Mouse (Mus musculus): Measurements from ENCODE around the gene Adamts9.

Adamts9 gene

DNA sequence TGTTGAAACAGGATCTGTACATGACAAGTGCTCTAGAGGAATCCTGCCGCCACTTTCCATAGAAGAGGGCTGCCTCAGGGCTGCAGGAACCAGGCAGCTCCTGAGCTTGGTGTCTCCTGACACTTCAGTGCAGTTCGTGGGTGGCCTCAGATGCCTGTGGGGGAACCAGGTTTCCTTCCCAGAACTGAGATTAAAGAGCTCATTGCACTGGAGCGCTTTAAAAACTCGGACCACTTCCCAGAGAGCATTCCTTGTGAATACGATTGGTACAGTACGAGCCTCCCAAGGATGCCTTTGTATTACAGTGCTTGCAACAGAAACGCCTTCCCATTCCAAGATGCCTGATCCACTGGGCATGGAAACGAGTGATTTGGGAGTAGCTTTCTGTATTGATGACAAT, 18.8 kb downstream of the Adamts9 start:
- DNase-seq (ENCODE audit: low spot score): no peak

- DNase-seq (ENCODE audit: low spot score): no peak
These were observed 21.4 kb downstream of the Adamts9 start for GRCm38 (mm10) chr6:92921843-92922242.

DNA sequence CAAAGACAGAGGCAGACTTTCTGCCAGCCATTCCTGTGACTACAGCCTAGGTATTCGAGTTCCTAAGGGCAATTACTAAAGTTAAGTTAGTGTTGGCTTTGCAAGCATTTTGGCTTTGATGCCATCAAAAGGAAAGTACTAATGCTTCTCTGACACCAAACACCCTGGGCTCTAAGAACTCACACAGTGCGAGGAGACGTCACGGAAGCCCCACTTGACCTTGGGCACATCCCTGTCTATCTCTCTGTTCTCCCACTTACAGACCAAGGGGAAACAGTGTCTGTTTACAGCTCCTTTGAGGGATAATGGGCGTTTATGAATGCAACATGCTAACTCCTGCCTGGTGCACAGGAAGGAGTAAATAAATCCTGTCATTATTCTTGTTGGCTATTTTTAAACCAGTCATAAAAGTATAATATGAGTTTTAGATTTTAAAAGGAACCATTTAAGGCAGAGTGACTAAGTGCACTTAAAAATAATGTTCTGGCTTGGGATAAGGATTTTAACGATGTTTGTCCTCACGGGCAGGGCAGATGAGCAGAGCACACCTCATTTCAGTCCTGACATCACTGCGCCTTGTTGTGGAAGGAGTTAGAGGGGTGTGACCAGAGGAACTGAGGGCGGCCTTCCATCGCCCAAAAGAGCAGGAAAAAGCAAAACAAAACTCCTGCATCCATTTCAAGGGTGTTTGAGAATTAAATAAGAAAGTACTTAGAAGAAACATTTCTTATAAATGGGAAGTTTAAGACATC, 22.2 kb downstream of the Adamts9 start:
- no peak for DNase-seq (ENCODE audit: low spot score)

- no peak for DNase-seq (ENCODE audit: low spot score)
These were observed 32.7 kb downstream of the Adamts9 start for GRCm38 (mm10) chr6:92910611-92911010.

- DNase-seq (ENCODE audit: low spot score): no peak
These were observed 33.9 kb downstream of the Adamts9 start for GRCm38 (mm10) chr6:92909361-92909760.

GRCm38 (mm10) chr6:92905922-92906321, 37.4 kb downstream of the Adamts9 start:
- DNase-seq (ENCODE audit: low spot score): no peak

DNA sequence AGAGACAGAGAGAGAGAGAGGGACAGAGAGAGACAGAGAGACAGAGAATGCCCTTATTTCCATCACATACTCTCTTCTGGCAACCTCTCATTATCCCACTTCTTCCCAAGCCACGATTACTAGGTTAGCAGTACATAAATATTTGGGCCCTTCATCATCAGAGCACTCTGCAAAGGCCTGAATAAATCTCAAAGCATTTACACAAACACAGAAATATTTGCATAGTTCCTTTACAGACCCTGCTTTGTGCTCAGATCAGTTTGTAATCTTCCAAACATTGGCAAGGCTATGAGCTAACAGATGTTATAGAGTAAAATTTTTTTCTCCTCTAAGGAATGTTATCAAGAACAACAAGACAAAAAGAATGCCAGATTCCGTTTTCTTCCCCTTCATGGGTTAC, 38.8 kb downstream of the Adamts9 start:
- DNase-seq (ENCODE audit: low spot score): no peak

DNA sequence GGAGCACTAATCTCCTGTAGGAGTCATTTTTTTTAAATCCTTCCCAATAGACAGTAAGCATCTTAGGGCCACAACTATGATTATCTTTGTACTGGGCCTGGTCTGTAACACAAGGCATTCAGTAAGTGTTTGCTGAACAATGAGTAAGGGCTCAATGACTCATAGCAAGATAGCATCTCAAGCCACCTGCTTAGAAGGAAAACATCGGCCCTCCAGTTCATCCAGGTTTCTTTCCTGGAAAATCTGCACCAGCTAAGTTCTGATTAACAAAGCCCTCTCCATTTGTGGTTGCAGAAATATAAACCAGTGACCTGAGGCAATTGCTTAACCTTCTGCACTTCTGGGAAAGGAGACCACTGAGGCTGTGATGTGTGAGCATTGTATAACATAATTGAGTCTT, 39.3 kb downstream of the Adamts9 start:
- no peak for DNase-seq (ENCODE audit: low spot score)

DNA sequence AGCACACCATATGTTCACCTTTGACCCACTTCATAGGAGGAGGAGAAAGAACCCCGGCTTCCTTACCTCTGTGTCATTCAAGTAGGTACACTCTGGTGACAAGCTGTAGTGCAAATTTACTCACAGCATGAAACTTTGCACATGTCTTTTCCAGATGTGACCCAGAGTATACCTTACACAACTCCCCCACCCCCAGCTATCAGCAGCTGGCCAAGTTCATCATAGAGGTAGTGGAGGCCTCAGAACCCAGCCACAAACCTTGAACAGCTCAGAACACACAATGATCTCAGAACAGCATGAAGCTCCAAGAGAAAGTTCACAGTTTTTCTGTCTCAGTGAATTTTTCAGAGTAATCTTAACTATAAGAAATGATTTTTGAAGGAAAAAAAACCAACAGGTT, 51.8 kb downstream of the Adamts9 start:
- no peak for DNase-seq (ENCODE audit: low spot score)

- no peak for DNase-seq (ENCODE audit: low spot score)
These were observed 60.0 kb downstream of the Adamts9 start for GRCm38 (mm10) chr6:92883131-92883900.

DNA sequence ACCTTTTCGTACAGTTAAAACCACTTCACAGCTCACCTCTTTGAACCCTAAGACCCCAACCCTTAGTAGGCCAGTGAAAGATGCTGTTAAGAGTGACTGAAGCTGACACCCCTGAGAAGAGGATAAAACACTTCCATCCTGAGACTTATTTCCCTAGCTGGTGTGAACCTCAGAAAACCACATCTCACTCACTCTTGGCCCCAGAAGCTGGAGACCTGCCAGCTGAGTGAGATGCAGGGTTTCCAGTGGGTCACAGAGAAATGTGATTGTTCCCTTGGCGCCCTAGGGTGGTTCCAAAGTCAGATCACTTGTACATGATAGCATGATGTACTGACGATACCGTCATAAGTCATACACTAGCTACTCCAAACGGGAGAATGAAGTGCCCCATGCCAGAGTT, 60.8 kb downstream of the Adamts9 start:
- DNase-seq (ENCODE audit: low spot score): no peak

DNA sequence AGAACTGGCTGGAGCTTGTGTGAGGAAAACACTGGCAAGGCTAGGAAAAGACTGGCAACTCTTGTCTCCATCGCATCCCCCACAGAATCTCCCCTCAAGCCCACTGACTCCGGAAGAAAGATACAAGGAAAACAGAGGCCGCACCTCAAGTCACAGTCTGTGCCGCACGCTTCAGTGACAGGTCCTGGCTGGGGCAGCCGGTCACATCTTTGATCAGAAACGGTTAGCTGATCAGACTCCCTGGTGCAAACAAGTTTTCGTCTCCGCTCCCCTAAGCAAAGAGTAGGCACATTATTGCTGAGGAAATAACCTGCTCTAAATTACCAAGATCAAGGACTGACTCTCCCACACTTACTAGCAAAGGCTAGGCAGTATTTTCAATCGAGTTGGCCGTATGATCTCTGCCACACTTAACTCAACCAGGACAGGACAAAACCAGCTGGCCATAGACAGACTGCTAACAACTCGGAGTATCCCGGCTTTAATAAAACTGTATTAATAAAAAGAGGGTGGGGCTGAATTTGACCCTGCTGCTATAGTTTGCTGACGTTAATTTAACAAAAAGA, 63.5 kb downstream of the Adamts9 start:
- no peak for DNase-seq (ENCODE audit: low spot score)

DNA sequence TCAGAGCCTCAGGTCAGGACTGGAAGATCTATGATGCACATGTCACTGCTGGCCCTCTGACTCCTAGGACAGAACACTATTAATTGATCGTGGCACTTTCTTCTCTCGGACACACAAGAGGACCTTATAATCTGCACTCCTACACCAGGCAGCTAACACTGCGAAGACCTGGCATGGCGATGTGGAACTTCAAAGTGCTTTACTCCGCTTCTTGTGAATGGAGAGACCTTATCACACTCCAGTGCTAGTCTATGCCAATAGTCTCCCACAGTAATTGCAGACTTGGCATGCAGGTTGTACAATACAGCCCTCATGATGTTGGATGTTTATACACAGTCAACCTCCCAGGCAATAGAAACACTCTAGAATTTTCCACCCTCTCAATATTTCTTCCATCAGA, 64.5 kb downstream of the Adamts9 start:
- no peak for DNase-seq (ENCODE audit: low spot score)

- DNase-seq (ENCODE audit: low spot score): no peak
These were observed 66.1 kb downstream of the Adamts9 start for GRCm38 (mm10) chr6:92877236-92877635.

- DNase-seq (ENCODE audit: low spot score): no peak
These were observed 67.2 kb downstream of the Adamts9 start for GRCm38 (mm10) chr6:92876121-92876520.

GRCm38 (mm10) chr6:92875340-92875739, 68.0 kb downstream of the Adamts9 start:
- DNase-seq (ENCODE audit: low spot score): no peak

DNA sequence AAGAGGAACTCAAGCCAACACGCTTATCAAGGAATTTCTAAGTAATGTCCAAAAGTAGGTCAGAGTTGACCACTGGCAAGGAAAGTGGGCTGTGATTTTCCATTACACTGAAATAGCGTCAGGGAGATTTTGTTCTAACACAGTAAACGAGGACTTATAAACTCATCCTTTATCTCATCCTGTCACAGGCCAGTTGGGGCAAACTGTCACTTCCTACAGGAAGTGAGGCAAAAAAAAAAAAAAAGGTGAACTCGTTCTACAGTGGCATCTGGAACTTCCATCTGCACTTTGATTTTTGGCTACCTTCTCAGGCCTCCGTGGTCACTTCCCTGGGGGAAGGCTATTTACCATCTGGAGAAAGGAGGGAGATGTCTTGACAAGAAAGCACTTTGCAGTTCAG, 68.4 kb downstream of the Adamts9 start:
- DNase-seq (ENCODE audit: low spot score): no peak

GRCm38 (mm10) chr6:92872766-92873165, 70.5 kb downstream of the Adamts9 start:
- DNase-seq (ENCODE audit: low spot score): no peak

DNA sequence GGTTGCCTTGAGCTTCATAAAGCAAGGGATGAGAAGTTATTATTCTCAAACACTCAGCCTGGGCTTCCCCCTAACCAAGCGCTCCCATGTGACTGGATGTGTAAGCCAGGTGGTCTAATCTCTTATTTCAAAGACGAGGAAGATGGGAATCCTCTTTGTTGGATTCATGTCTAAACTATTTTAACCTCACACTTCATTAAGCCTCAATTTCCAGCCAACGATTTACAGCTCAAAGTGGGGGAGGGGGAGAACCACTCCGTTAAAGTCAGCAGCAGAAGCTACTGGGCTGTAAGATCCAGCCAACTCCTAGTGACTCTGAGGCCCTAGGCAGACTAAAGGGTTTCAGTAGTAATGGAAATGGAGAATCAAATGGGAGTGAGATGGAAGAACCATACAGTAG, 71.5 kb downstream of the Adamts9 start:
- DNase-seq (ENCODE audit: low spot score): no peak

DNA sequence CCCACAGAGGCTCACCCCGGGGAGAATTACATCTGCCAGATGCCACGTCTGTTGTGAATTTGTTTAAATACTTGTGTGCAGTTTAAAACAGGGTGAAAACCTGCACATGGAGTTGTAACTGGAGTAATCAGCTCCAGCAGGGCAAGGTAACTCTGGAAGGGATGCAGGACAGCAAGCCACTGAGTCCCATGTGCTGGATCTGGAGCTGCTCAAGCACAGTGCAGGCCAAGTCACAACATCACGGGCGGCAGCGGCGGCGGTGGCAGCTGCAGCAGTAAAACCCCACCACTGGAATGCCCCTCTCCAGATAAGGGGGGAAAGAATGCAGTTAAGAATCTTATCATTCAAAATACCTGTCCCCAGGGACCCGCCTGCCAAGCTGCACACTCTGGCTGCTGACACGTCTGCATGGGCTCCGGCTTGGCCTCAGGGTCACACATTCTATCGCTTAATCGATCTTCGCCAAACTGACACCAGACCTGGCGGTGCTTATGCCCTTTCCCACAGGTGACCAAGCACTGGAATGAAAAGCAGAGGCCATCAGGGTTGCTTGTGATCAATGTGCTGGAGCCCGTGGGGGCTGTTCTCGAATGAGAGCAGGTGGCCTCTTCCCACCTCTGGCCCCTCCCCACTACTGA, 73.6 kb downstream of the Adamts9 start:
- no peak for DNase-seq (ENCODE audit: low spot score)

DNA sequence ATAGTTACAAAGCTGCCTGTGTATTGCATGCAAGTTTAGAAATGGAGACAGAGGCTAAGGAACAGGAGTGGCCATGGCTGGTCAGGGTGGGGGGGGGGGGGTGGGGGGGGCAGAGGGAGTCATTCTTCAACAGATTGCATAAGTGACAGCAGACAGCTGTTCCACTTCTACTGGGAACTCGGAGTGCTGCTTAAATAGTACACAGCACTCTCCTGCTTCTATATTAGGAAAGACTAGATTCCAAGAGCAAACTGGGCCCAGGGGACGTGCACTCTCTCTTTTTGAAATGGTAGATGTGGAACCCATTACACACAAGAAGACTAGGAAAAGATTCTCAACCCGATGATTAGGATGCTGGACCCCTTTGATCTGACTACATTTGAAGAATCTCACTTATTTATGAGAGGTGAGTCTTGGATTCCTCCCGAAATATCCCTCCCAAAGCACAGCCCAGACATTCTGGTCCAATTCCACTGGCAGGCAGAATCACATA, 74.2 kb downstream of the Adamts9 start, which contains the start of gene Gm15737:
Gene Gm15737, plus strand, starts transcription at position 269 of the 493 bp plus-strand sequence.
- no peak for DNase-seq (ENCODE audit: low spot score)

DNA sequence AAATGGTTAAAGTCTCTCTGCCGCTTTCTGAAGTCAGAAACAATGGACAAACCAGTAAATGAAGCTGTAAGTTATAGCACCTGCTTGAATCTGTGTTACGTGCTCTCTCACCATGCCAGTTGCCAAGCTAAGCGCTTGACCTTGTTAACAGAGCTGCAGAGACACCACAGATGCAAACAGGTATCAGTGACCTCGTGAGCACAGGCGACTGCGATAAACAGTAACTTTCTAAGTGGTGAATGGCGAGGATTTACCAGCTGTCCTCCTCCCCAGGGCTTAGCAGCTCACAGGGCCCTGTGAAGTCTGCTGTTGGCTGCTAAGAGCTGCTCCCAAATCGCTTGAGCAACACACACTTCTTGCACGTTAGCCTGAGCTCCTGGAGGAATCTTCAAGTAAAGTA, 80.7 kb downstream of the Adamts9 start:
- no peak for DNase-seq (ENCODE audit: low spot score)
